ENCODE assay signal across 11 mouse cellular contexts in the genomic region with DNA sequence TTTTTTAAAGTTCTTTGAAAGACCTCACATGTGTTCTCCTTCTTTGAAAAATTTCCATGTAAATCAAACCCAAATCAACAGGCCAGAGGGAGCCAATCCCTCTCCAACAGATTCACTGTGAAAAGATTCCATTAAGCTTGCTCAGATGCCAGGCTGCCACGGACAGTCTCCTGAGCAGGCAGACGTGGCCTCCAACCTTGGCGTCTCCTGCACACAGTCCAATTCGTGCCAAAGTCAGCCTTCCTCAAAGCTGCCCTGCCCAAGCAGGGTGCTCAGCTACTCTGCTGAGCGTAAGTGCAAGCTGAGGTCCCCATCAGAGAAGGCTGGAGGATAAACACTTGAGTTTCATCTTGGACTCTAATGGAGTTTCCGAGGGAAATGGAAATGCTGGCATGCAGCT.
A peak's percentile ranks its signal among the peaks of the same experiment; 100 is the strongest.
DNase-seq lines count a peak whose midpoint lies in the region; ATAC-seq and TF ChIP-seq lines count a peak whose summit lies in the region.
"Had no signal": no experiment of that assay in that cellular context is flagged by ENCODE, and none has a peak within 500 bp of the region (broad histone marks: within the 10 kb centered on the region; RNA-seq: fewer than 3 reads in every experiment).

No protein-coding gene starts in this region.

- peak; percentile 72 for DNase-seq in kidney, adult 2 months
- DNase-seq in adrenal gland, adult 8-10 months = peak; percentile 66
- DNase-seq in cerebellum, adult 8-10 months = peak; percentile 51
- no peak for DNase-seq in hindbrain, postnatal 0 days (ENCODE audit: low spot score)
- no peak for DNase-seq in left cerebral cortex, adult 8-10 months (ENCODE audit: low spot score in 2 of 2)
- DNase-seq in testis, postnatal 14 days (ENCODE audit: low spot score) = no peak

- H3K4me2 ChIP-seq in kidney, embryonic 15.5 days = no peak overlapping the region
- no peak overlapping the region for H3K4me2 ChIP-seq in limb, embryonic 15.5 days
- no peak overlapping the region for H3K4me2 ChIP-seq in hindbrain, postnatal 0 days (ENCODE audit: low read depth, low read length)
- H3K4me2 ChIP-seq: neural tube, embryonic 13.5 days had no signal

- H3K27me3 ChIP-seq in kidney, adult 2 months (replicated peaks; ENCODE audit: control insufficient read depth, insufficient read depth, low read length) = no peaks in the 10 kb centered on the region
- no peaks in the 10 kb centered on the region for H3K27me3 ChIP-seq in kidney, embryonic 15.5 days
- no peaks in the 10 kb centered on the region for H3K27me3 ChIP-seq in limb, embryonic 15.5 days
- no peaks in the 10 kb centered on the region for H3K27me3 ChIP-seq in hindbrain, postnatal 0 days (ENCODE audit: insufficient read depth, low read length)
- H3K27me3 ChIP-seq: neural tube, embryonic 13.5 days had no signal

- H3K36me3 ChIP-seq in kidney, adult 2 months (ENCODE audit: control insufficient read depth, insufficient read depth, low read length) = no peaks in the 10 kb centered on the region
- no peaks in the 10 kb centered on the region for H3K36me3 ChIP-seq in kidney, embryonic 15.5 days
- H3K36me3 ChIP-seq in limb, embryonic 15.5 days = no peaks in the 10 kb centered on the region
- H3K36me3 ChIP-seq in hindbrain, postnatal 0 days (ENCODE audit: insufficient read depth, low read length) = no peaks in the 10 kb centered on the region
- H3K36me3 ChIP-seq: G1E; neural tube, embryonic 13.5 days had no signal

- ATAC-seq in kidney, embryonic 15.5 days (replicated peaks; ENCODE audit: low FRiP score) = no peak
- ATAC-seq in limb, embryonic 15.5 days (ENCODE audit: insufficient number of reproducible peaks, low FRiP score, low TSS enrichment, low read depth) = 0 out of 2 replicates have a peak, but pooled peaks have one; percentile 37
- no peak for ATAC-seq in hindbrain, postnatal 0 days
- ATAC-seq: forebrain, embryonic 14.5 days had no signal

- no peak for TF ChIP-seq POLR2A in kidney, adult 2 months (IDR thresholded peaks at IDR 0.05; ENCODE audit: low read depth, low read length)

- no peak overlapping the region for H3K9ac ChIP-seq in kidney, embryonic 15.5 days
- no peak overlapping the region for H3K9ac ChIP-seq in limb, embryonic 15.5 days
- H3K9ac ChIP-seq in hindbrain, postnatal 0 days (replicated peaks; ENCODE audit: low read length) = no peak overlapping the region
- H3K9ac ChIP-seq: neural tube, embryonic 13.5 days had no signal

- H3K9me3 ChIP-seq in kidney, embryonic 15.5 days (replicated peaks) = no peaks in the 10 kb centered on the region
- no peaks in the 10 kb centered on the region for H3K9me3 ChIP-seq in limb, embryonic 15.5 days
- no peaks in the 10 kb centered on the region for H3K9me3 ChIP-seq in hindbrain, postnatal 0 days (ENCODE audit: low read length)
- H3K9me3 ChIP-seq: neural tube, embryonic 13.5 days had no signal

- peaks cover 10% of the 10 kb centered on the region; the same call in 1 of the 2 replicates for H3K4me1 ChIP-seq in kidney, adult 2 months (ENCODE audit: control insufficient read depth, insufficient read depth, low read length)
- H3K4me1 ChIP-seq in kidney, embryonic 15.5 days = peaks cover 36% of the 10 kb centered on the region
- peaks cover 57% of the 10 kb centered on the region for H3K4me1 ChIP-seq in limb, embryonic 15.5 days
- peaks cover 5% of the 10 kb centered on the region; the same call in 1 of the 2 replicates for H3K4me1 ChIP-seq in hindbrain, postnatal 0 days (ENCODE audit: insufficient read depth, low read length)

- 39% methylated on average over 6 of the region's 6 CpGs for WGBS in kidney, adult 2 months
- WGBS in kidney, embryonic 15.5 days = 82% methylated on average over 6 of the region's 6 CpGs
- 53% methylated on average over 6 of the region's 6 CpGs for WGBS in limb, embryonic 15.5 days
- WGBS in hindbrain, postnatal 0 days = 54% methylated on average over 6 of the region's 6 CpGs

- no peak overlapping the region for H3K4me3 ChIP-seq in kidney, adult 2 months (ENCODE audit: insufficient read depth, low read depth, low read length)
- H3K4me3 ChIP-seq in kidney, embryonic 15.5 days (replicated peaks) = no peak overlapping the region
- no peak overlapping the region for H3K4me3 ChIP-seq in limb, embryonic 15.5 days
- H3K4me3 ChIP-seq in hindbrain, postnatal 0 days (ENCODE audit: low read length) = no peak overlapping the region
- H3K4me3 ChIP-seq: neural tube, embryonic 13.5 days had no signal

- TF ChIP-seq CTCF in kidney, adult 2 months (conservative IDR thresholded peaks at IDR 0.05; ENCODE audit: insufficient read depth, insufficient read length, low read depth, low read length) = no peak
- no peak for TF ChIP-seq CTCF in hindbrain, postnatal 0 days (IDR thresholded peaks at IDR 0.05; ENCODE audit: low read depth)

- peak overlapping the region; percentile 67; the same call in 1 of the 2 replicates for H3K27ac ChIP-seq in kidney, adult 2 months (ENCODE audit: insufficient read depth, low read depth, low read length)
- no peak overlapping the region; the same call in 1 of the 2 replicates for H3K27ac ChIP-seq in kidney, embryonic 15.5 days
- peak overlapping the region; percentile 75 for H3K27ac ChIP-seq in limb, embryonic 15.5 days
- no peak overlapping the region for H3K27ac ChIP-seq in hindbrain, postnatal 0 days
- H3K27ac ChIP-seq: neural tube, embryonic 13.5 days had no signal

Comparison
In these comparisons a context has a peak if more than half of its experiments do, and no peak if none do; other contexts are left out.
1. H3K27ac ChIP-seq: peak in kidney, adult 2 months (single experiment) and limb, embryonic 15.5 days (single experiment); none in kidney, embryonic 15.5 days (single experiment) and hindbrain, postnatal 0 days (single experiment).
2. DNase-seq: peak in kidney, adult 2 months (single experiment), adrenal gland, adult 8-10 months (single experiment) and cerebellum, adult 8-10 months (single experiment); none in hindbrain, postnatal 0 days (single experiment), left cerebral cortex, adult 8-10 months (0 of 2) and testis, postnatal 14 days (single experiment).